Mouse (Mus musculus) forebrain, embryonic 14.5 days (tissue): ENCODE results near the gene Olfr137. TPM values are rescaled to one million over a fixed set of nuclear protein-coding genes. Genes with fewer than 3 reads are reported as not detected.

ENCODE experiments used
- ATAC-seq: fragments of 200-750 bp; cut with Nextera tagmentation; 2 replicates; pipeline ENCODE4 v1.8.0; 2017; ENCODE audit warnings: mild to moderate bottlenecking, moderate library complexity
- DNase-seq: peaks from one replicate; pipeline ENCODE4 v3.0.0-alpha.2; 2015; ENCODE audit warnings: low spot score
- H3K27ac ChIP-seq: fragments of 300-500 bp; sonication (generic); 2 replicates; pipeline ENCODE4 v1.5.1; 2014; ENCODE audit warnings: low read depth, mild to moderate bottlenecking, control low read depth, low read length, moderate library complexity
- H3K27me3 ChIP-seq: fragments of 300-500 bp; sonication (generic); replicated peaks from 2 replicates; pipeline ENCODE4 v1.6.1; 2014; ENCODE audit warnings: low read length, control low read depth, mixed read lengths; ENCODE audit not compliant: control insufficient read depth, insufficient read depth
- H3K36me3 ChIP-seq: fragments of 300-500 bp; sonication (generic); 2 replicates; pipeline ENCODE4 v1.6.1; 2014; ENCODE audit warnings: low read length, control low read depth; ENCODE audit not compliant: control insufficient read depth, insufficient read depth
- H3K4me1 ChIP-seq: fragments of 300-500 bp; sonication (generic); 2 replicates; pipeline ENCODE4 v1.6.1; 2014; ENCODE audit warnings: antibody characterized with exemption, low read length, control low read depth; ENCODE audit not compliant: control insufficient read depth, insufficient read depth
- H3K4me2 ChIP-seq: fragments of 300-500 bp; sonication (generic); 2 replicates; pipeline ENCODE4 v1.6.1; 2014; ENCODE audit warnings: mild to moderate bottlenecking, control low read depth, low read length
- H3K4me3 ChIP-seq: fragments of 300-500 bp; sonication (generic); 2 replicates; pipeline ENCODE4 v1.5.1; 2014; ENCODE audit warnings: low read depth, low read length, control low read depth
- H3K9ac ChIP-seq: fragments of 300-500 bp; sonication (generic); 2 replicates; pipeline ENCODE4 v1.6.1; 2014; ENCODE audit warnings: mild to moderate bottlenecking, low read length, control low read depth, moderate library complexity
- H3K9me3 ChIP-seq: fragments of 300-500 bp; sonication (generic); replicated peaks from 2 replicates; pipeline ENCODE4 v1.6.1; 2016; ENCODE audit warnings: low read length, control low read depth, mixed read lengths; ENCODE audit not compliant: control insufficient read depth
- WGBS: fragments of 180-500 bp; shearing (Covaris S2); extraction: QIAGEN DNeasy Blood & Tissue Kit; methylation state at CpG from one replicate; pipeline ENCODE4 v1.1.7; 2014; 5-methylcytosine and 5-hydroxymethylcytosine counted together
- polyA plus RNA-seq: library from polyadenylated mRNA; unstranded; fragments of >200 nt; fragmentation: Nextera tagmentation; extraction: Ambion mirVana; gene quantifications from 2 replicates; pipeline ENCODE4 v1.2.1, GENCODE M21; 2014

Olfr137 gene
- not detected in 2 replicates for polyA plus RNA-seq

- H3K9me3 ChIP-seq: peaks cover 5% of the 10 kb centered on the region; the same call in 1 of the 2 replicates
- H3K9ac ChIP-seq: no peak within 1 kb of the TSS
- H3K36me3 ChIP-seq: no peaks in the 10 kb centered on the region
- no peaks in the 10 kb centered on the region for H3K4me1 ChIP-seq
- no peak within 1 kb of the TSS for H3K4me3 ChIP-seq
- no peak for ATAC-seq
- H3K27me3 ChIP-seq: no peaks in the 10 kb centered on the region
- no peak within 1 kb of the TSS for H3K4me2 ChIP-seq
- H3K27ac ChIP-seq: no peak within 1 kb of the TSS
- DNase-seq: no peak
Measured at GRCm38 (mm10) chr17:38307470-38307869, at the start of gene Olfr137. Gene Olfr137 (minus strand): TSS chr17:38307570.

DNA sequence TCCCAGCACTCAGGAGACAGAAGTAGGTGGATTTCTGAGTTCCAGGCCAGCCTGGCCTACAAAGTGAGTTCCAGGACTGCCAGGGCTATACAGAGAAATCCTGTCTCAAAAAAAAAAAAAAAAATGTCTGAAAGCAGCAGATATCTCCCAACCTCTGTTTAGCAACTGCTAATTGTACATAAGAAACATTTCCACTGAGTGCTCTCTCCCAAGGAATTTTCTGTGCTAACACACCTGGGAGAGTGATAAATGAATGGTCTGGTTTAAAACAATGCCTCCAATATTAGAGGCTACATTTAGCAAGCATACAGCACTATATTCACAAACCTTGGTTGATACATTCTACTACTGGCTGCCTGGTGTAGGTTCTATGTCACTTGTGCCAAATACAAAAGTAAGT is 22.2 kb upstream of the Olfr137 start, which contains the start of gene Olfr136:
Gene Olfr136 (plus strand): TSS at position 301 of the 400 bp plus-strand sequence.
- Histone ChIP-seq H3K36me3 (no peaks in the 10 kb centered on the region), H3K4me3 (no peak within 1 kb of the TSS), H3K9me3 (no peaks in the 10 kb centered on the region), H3K27ac (no peak within 1 kb of the TSS), H3K9ac (no peak within 1 kb of the TSS), H3K4me1 (no peaks in the 10 kb centered on the region), H3K27me3 (no peaks in the 10 kb centered on the region), H3K4me2 (no peak within 1 kb of the TSS)
- ATAC-seq (no peak), DNase-seq (no peak)

DNA sequence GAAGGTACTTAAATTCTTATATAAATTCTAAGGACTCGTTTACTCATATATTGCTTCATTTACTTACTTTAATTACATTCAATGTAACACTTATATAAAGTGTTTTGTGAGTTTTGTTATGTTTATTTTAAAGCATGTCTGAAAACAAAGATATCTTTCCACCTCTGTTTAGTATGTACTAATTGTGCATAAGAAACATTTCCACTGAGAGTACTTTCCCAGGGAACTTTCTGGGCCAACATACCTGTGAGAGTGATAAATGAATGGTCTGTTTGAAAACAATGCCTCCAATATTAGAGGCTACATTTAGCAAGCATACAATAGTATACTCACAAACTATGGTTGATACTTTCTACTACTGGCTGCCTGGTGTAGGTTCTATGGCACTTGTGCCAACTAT is 46.6 kb downstream of the Olfr137 start, which contains the start of gene Olfr138:
Gene Olfr138 (plus strand): TSS at position 301 of the 400 bp plus-strand sequence.
- no peak within 1 kb of the TSS for H3K4me3 ChIP-seq
- H3K4me2 ChIP-seq: no peak within 1 kb of the TSS
- 79% methylated on average over 1 of the region's 1 CpGs for WGBS
- no peak within 1 kb of the TSS for H3K27ac ChIP-seq
- no peaks in the 10 kb centered on the region for H3K4me1 ChIP-seq
- ATAC-seq (no peak), DNase-seq (no peak)
- no peaks in the 10 kb centered on the region for H3K27me3 ChIP-seq
- H3K9me3 ChIP-seq: no peaks in the 10 kb centered on the region
- no peaks in the 10 kb centered on the region for H3K36me3 ChIP-seq
- H3K9ac ChIP-seq: no peak within 1 kb of the TSS

Other genes starting within 250 kb of the Olfr137 start
- gene Olfr129, start 247.5 kb downstream of the Olfr137 start, polyA plus RNA-seq: not detected in 2 replicates
- not detected in 2 replicates for gene Olfr130, start 243.6 kb downstream of the Olfr137 start, polyA plus RNA-seq
- gene Olfr131, start 218.9 kb downstream of the Olfr137 start, polyA plus RNA-seq: not detected in 2 replicates
- gene Olfr132, start 173.0 kb downstream of the Olfr137 start, polyA plus RNA-seq: not detected in 2 replicates
- gene Olfr133, start 162.3 kb downstream of the Olfr137 start, polyA plus RNA-seq: not detected in 2 replicates
- gene Olfr134, start 136.2 kb downstream of the Olfr137 start, polyA plus RNA-seq: not detected in 2 replicates
- not detected in 2 replicates for gene Olfr135, start 103.2 kb downstream of the Olfr137 start, polyA plus RNA-seq
- gene Olfr138, start 46.5 kb downstream of the Olfr137 start, polyA plus RNA-seq: not detected in 2 replicates
- not detected in 2 replicates for gene Olfr136, start 22.3 kb upstream of the Olfr137 start, polyA plus RNA-seq
- gene Esp36, start 112.6 kb upstream of the Olfr137 start, polyA plus RNA-seq: not detected in 2 replicates
- gene Esp34, start 246.6 kb upstream of the Olfr137 start, polyA plus RNA-seq: not detected in 2 replicates